Mouse (Mus musculus): ENCODE measurements around the gene Cdk5rap1. TPM values are rescaled to one million over a fixed set of nuclear protein-coding genes. Genes with fewer than 3 reads are reported as not detected.
A peak's percentile ranks its signal among the peaks of the same experiment; 100 is the strongest.

Cdk5rap1 gene
- 9.8 TPM for polyA plus RNA-seq (2012; fragmentation: generic; extraction: Trizol)
- long read RNA-seq, experiment 1, transcript Cdk5rap1-201 (14 exons, 1,970 nt) = major isoform, 10 of 18 reads
- long read RNA-seq, experiment 1, partial matches to known transcripts = 3 of 18 reads
- long read RNA-seq, experiment 1, other reads (novel, unspliced or antisense) = 5 of 18 reads
- long read RNA-seq, experiment 2, transcript Cdk5rap1-201 (14 exons, 1,970 nt) = major isoform, 68 of 76 reads
- long read RNA-seq, experiment 2, partial matches to known transcripts = 2 of 76 reads
- long read RNA-seq, experiment 2, other reads (novel, unspliced or antisense) = 4 of 76 reads

- TF ChIP-seq USF1 (IDR thresholded peaks at IDR 0.05; ENCODE audit: low read depth) (peak; percentile 0), MAX (IDR thresholded peaks at IDR 0.05) (no peak)
- H3K36me3 ChIP-seq (ENCODE audit: control insufficient read depth, insufficient read depth) = peaks cover 18% of the 10 kb centered on the region
- peaks cover 4% of the 10 kb centered on the region for H3K79me2 ChIP-seq (ENCODE audit: control insufficient read depth, insufficient read depth)
- no peaks in the 10 kb centered on the region for H3K79me3 ChIP-seq (ENCODE audit: low read depth)
- H3ac ChIP-seq (ENCODE audit: control insufficient read depth, insufficient read length, low read depth) = peak within 1 kb of the TSS; percentile 89
- H3K27me3 ChIP-seq (ENCODE audit: control insufficient read depth, insufficient read depth, insufficient read length) = no peaks in the 10 kb centered on the region
- peak within 1 kb of the TSS; percentile 48 for H3K4me3 ChIP-seq (ENCODE audit: insufficient read depth, poor library complexity, severe bottlenecking)
Measured at GRCm38 (mm10) chr2:154372842-154373500, at the start of gene Cdk5rap1. Gene Cdk5rap1, minus strand, starts transcription at chr2:154373010.

- no peaks in the 10 kb centered on the region for H3K36me3 ChIP-seq (ENCODE audit: control insufficient read depth, insufficient read depth)
- H3K4me3 ChIP-seq (ENCODE audit: insufficient read depth, poor library complexity, severe bottlenecking) = no peak overlapping the region
- H3K27me3 ChIP-seq (ENCODE audit: control insufficient read depth, insufficient read depth, insufficient read length) = no peaks in the 10 kb centered on the region
- no peaks in the 10 kb centered on the region for H3K79me3 ChIP-seq (ENCODE audit: low read depth)
- TF ChIP-seq FOSL1 (IDR thresholded peaks at IDR 0.05; ENCODE audit: insufficient read depth, low read length, poor library complexity, severe bottlenecking) = no peak
- no peak for TF ChIP-seq USF1 (IDR thresholded peaks at IDR 0.05; ENCODE audit: low read depth)
- TF ChIP-seq MAX (IDR thresholded peaks at IDR 0.05) = no peak
- TF ChIP-seq CEBPB (IDR thresholded peaks at IDR 0.05; ENCODE audit: low read depth) = no peak
- no peak for TF ChIP-seq CTCF (IDR thresholded peaks at IDR 0.05; ENCODE audit: control insufficient read depth, insufficient read depth, insufficient read length)
- no peak for TF ChIP-seq MYOD1 (IDR thresholded peaks at IDR 0.05; ENCODE audit: control insufficient read depth, insufficient read length, low read depth)
- no peak for TF ChIP-seq MYOG (IDR thresholded peaks at IDR 0.05; ENCODE audit: control insufficient read depth, extremely low read depth, insufficient read length)
- H3K79me2 ChIP-seq (ENCODE audit: control insufficient read depth, insufficient read depth) = no peaks in the 10 kb centered on the region
- H3ac ChIP-seq (ENCODE audit: control insufficient read depth, insufficient read length, low read depth) = no peak overlapping the region
Measured at GRCm38 (mm10) chr2:154422181-154422580, 49.4 kb upstream of the Cdk5rap1 start.

DNA sequence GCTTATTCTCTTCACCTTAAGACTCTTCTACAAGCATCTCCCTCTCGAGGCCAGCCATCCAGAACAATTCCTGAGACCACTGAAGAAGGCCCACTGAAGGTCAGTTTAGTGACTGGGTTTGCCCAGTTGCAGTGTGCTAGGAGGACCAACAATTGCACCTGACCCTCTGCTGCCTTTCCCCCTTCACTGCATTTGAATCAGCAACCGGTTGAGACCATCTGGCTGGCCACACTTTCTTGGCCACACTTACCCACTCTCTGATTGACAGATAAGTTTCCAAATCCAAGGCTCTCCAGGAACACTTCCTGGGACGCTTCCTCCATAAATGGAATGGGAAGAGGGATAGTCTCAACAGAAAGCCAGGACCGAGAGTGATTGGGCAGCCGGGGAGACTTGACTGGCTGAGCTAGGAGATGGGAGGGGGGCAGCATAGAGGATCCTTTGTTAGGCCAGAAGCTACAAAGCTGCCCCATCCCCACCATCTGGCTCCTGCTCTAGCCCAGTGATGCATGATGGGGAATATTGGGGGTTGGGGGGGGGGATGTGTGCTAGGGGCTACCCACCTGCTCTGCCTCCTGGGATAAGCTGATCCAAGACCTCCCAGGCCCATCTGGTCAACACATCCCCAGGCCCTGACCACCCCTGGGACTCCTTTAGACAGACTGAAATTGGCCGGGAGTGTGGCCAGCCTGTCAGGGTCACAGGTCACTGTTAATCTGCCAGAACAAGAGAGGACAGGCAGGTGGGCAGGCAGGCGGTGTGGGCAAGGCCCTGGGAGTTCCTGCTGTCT is 48.3 kb upstream of the Cdk5rap1 start:
- no peak overlapping the region for H3K4me3 ChIP-seq (ENCODE audit: insufficient read depth, poor library complexity, severe bottlenecking)
- no peaks in the 10 kb centered on the region for H3K79me2 ChIP-seq (ENCODE audit: control insufficient read depth, insufficient read depth)
- H3K79me3 ChIP-seq (ENCODE audit: low read depth) = no peaks in the 10 kb centered on the region
- TF ChIP-seq USF1 (IDR thresholded peaks at IDR 0.05; ENCODE audit: low read depth) = no peak
- no peaks in the 10 kb centered on the region for H3K36me3 ChIP-seq (ENCODE audit: control insufficient read depth, insufficient read depth)
- no peaks in the 10 kb centered on the region for H3K27me3 ChIP-seq (ENCODE audit: control insufficient read depth, insufficient read depth, insufficient read length)
- no peak overlapping the region for H3ac ChIP-seq (ENCODE audit: control insufficient read depth, insufficient read length, low read depth)

DNA sequence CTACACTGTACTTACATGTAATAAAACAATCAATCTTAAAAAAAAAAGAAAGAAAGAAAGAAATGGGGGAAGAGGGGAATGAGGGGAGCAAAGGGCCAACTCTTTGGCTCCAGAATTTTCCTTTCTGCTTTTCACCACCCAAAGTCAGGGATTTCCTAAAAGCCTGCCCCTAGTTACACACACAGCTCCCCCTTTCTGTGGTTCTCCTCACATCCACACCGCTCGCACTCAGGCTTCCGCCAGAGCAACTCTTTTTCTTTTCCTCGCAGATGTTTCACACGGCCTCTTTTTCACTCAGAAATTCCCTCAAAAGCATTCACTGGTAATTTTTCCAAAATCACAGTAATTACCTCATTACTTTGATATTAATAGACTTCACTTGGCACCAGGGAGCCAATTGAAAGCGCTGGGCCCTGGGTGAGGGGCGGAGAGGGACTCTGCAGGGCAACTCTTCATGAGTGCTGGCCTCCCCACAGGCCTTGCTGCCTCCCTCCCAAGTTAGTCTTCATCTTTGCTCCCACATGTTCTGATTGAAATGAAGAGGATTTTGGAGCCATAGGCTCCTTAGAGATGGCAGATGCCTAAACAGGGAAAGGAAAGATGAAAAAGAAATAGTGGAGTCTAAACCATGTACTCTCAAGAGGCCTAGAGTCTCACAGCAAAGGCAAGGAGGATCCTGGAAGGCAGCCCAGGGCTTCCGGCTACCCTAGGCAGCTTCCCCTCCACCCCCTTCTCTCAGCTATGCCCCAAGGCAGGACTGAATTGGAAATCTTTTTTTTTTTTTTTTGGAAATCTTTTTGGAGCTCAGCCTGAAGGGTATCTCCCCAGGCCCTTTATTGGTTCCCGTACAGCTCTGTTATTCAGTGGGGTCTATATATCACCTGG is 47.1 kb upstream of the Cdk5rap1 start:
- Histone ChIP-seq H3K36me3 (ENCODE audit: control insufficient read depth, insufficient read depth) (no peaks in the 10 kb centered on the region), H3K79me2 (ENCODE audit: control insufficient read depth, insufficient read depth) (no peaks in the 10 kb centered on the region), H3K27me3 (ENCODE audit: control insufficient read depth, insufficient read depth, insufficient read length) (no peaks in the 10 kb centered on the region), H3K79me3 (ENCODE audit: low read depth) (no peaks in the 10 kb centered on the region), H3ac (ENCODE audit: control insufficient read depth, insufficient read length, low read depth) (no peak overlapping the region), H3K4me3 (ENCODE audit: insufficient read depth, poor library complexity, severe bottlenecking) (no peak overlapping the region)
- TF ChIP-seq CEBPB (IDR thresholded peaks at IDR 0.05; ENCODE audit: low read depth) (no peak), FOSL1 (IDR thresholded peaks at IDR 0.05; ENCODE audit: insufficient read depth, low read length, poor library complexity, severe bottlenecking) (no peak), MAX (IDR thresholded peaks at IDR 0.05) (no peak), MYOD1 (IDR thresholded peaks at IDR 0.05; ENCODE audit: control insufficient read depth, insufficient read length, low read depth) (no peak), USF1 (IDR thresholded peaks at IDR 0.05; ENCODE audit: low read depth) (no peak), CTCF (IDR thresholded peaks at IDR 0.05; ENCODE audit: control insufficient read depth, insufficient read depth, insufficient read length) (no peak), MYOG (IDR thresholded peaks at IDR 0.05; ENCODE audit: control insufficient read depth, extremely low read depth, insufficient read length) (no peak)

DNA sequence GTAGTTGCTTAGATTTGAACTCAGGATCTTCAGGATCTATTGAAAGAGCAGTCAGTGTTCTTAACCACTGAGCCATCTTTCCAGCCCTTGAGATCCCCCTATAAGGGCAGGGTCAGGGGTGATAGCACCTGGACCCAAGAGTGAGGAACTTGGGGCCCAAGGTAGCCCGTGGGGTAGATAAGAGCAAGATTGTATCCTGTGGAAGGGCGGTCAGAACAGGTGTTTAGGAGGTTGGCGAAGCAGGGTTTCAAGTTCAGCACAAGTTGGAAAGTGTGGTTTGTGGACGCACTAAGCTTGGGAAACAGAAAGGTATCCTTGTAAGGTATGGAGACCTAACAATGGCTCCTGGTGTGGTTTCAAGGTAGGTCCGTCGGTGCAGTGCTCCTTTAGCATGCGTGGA is 45.2 kb upstream of the Cdk5rap1 start:
- Histone ChIP-seq H3ac (ENCODE audit: control insufficient read depth, insufficient read length, low read depth) (no peak overlapping the region), H3K4me3 (ENCODE audit: insufficient read depth, poor library complexity, severe bottlenecking) (no peak overlapping the region), H3K27me3 (ENCODE audit: control insufficient read depth, insufficient read depth, insufficient read length) (no peaks in the 10 kb centered on the region), H3K79me2 (ENCODE audit: control insufficient read depth, insufficient read depth) (no peaks in the 10 kb centered on the region), H3K36me3 (ENCODE audit: control insufficient read depth, insufficient read depth) (no peaks in the 10 kb centered on the region), H3K79me3 (ENCODE audit: low read depth) (no peaks in the 10 kb centered on the region)
- TF ChIP-seq USF1 (IDR thresholded peaks at IDR 0.05; ENCODE audit: low read depth) = no peak

All from C2C12 (cell line).